Mouse (Mus musculus) olfactory bulb, adult 2 months (tissue): ENCODE measurements around the gene Map6.

ENCODE experiments used
- CTCF ChIP-seq: fragments of 200-500 bp; IDR thresholded peaks from 2 replicates; pipeline ENCODE4 v1.5.1; 2012; ENCODE audit warnings: low read depth, mild to moderate bottlenecking, low read length, moderate library complexity; ENCODE audit not compliant: insufficient read depth
- POLR2A ChIP-seq: fragments of 200-500 bp; IDR thresholded peaks from 2 replicates; pipeline ENCODE4 v1.6.1; 2012; ENCODE audit warnings: mild to moderate bottlenecking, low read depth, low read length, moderate library complexity; ENCODE audit not compliant: insufficient read depth

DNA sequence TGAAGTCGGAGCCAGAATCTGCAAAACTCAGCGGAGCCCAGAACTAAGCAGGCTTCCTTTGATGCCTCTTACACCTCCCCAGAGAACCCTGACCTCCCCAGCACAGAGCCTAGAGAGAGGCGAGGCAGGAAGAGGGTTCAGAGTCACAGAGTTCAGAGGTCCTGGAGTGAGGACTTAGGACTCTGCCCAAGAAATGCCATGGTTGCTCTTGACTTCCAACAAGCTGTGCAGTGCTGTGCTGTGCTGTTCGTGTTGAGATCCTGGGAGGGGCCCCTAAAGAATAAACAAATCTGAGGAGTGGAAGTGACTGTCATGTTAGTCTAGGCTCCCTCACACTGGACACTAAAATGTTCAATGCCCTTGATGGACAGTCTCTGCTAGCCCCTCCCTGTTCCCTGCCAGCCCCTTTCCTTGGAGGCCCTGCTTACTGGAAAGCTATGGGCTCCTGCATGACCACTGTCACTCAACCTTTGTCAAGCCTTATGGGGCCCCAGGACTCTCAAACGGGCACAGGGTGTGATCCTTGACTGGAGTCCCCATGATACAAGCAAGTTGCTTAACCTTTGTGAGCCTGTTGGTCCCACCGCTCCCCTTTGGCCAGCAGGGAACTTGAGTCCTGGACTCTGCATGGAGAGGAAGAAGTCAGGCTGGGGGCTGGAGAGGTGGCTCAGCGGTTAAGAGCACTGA is 37.0 kb upstream of the Map6 start:
- no peak for TF ChIP-seq CTCF
- TF ChIP-seq POLR2A, result no peak
